Mouse (Mus musculus) thymus, adult 2 months (tissue): ENCODE results near the gene Gm867. TPM values are rescaled to one million over a fixed set of nuclear protein-coding genes. Genes with fewer than 3 reads are reported as not detected.

Source experiments
- DNase-seq: peaks from one replicate; pipeline ENCODE4 v3.0.0; 2021
- H3K27ac ChIP-seq: fragments of 200-500 bp; 2 replicates; pipeline ENCODE4 v1.5.1; 2012; ENCODE audit warnings: low read length, control low read depth; ENCODE audit not compliant: control insufficient read depth, insufficient read depth
- H3K27me3 ChIP-seq: fragments of 200-500 bp; 2 replicates; pipeline ENCODE4 v1.6.1; 2012; ENCODE audit warnings: mild to moderate bottlenecking, low read length, moderate library complexity, mixed read lengths; ENCODE audit not compliant: control insufficient read depth, insufficient read depth
- H3K36me3 ChIP-seq: fragments of 200-500 bp; 2 replicates; pipeline ENCODE4 v1.6.1; 2012; ENCODE audit warnings: mild to moderate bottlenecking, low read length, moderate library complexity; ENCODE audit not compliant: control insufficient read depth, insufficient read depth
- H3K4me1 ChIP-seq: fragments of 200-500 bp; replicated peaks from 2 replicates; pipeline ENCODE4 v1.6.1; 2012; ENCODE audit warnings: low read length; ENCODE audit not compliant: control insufficient read depth, insufficient read depth
- H3K4me3 ChIP-seq: fragments of 200-500 bp; 2 replicates; pipeline ENCODE4 v1.5.1; 2012; ENCODE audit warnings: mild to moderate bottlenecking, low read length, control low read depth, moderate library complexity; ENCODE audit not compliant: control insufficient read depth, insufficient read depth
- CTCF ChIP-seq: fragments of 200-500 bp; IDR thresholded peaks from 2 replicates; pipeline ENCODE4 v1.5.1; 2012; ENCODE audit warnings: mild to moderate bottlenecking, control low read depth, low read length, moderate library complexity, borderline replicate concordance; ENCODE audit not compliant: control insufficient read depth, poor library complexity, insufficient read depth; ENCODE audit errors: extremely low read depth
- POLR2A ChIP-seq: fragments of 200-500 bp; IDR thresholded peaks from 2 replicates; pipeline ENCODE4 v1.6.1; 2012; ENCODE audit warnings: mild to moderate bottlenecking, low read length, control low read depth, moderate library complexity; ENCODE audit not compliant: control insufficient read depth, poor library complexity, insufficient read depth; ENCODE audit errors: extremely low read depth
- WGBS: fragments of 180-500 bp; shearing (Covaris S2); methylation state at CpG from one replicate; pipeline ENCODE4 v1.1.7; 2018; 5-methylcytosine and 5-hydroxymethylcytosine counted together
- polyA plus RNA-seq: library from polyadenylated mRNA; depleted of rRNA; stranded (reverse); fragments of >200 nt; gene quantifications from 2 replicates; pipeline ENCODE4 v1.2.3, GENCODE M21; 2012

Gm867 gene
- polyA plus RNA-seq, 1 experiment: 0.42 TPM

GRCm38 (mm10) chr10:75898039-75898564 lies 42.4 kb downstream of the Gm867 start:
- DNase-seq: no peak
- H3K4me3 ChIP-seq: no peak overlapping the region
- no peak for TF ChIP-seq CTCF
- H3K4me1 ChIP-seq: peaks cover 11% of the 10 kb centered on the region
- H3K27ac ChIP-seq: no peak overlapping the region
- peaks cover 21% of the 10 kb centered on the region for H3K36me3 ChIP-seq
- WGBS: 94% methylated on average over 6 of the region's 6 CpGs
- no peaks in the 10 kb centered on the region for H3K27me3 ChIP-seq

- Histone ChIP-seq H3K27me3 (no peaks in the 10 kb centered on the region), H3K4me3 (no peak overlapping the region), H3K27ac (no peak overlapping the region), H3K36me3 (peaks cover 15% of the 10 kb centered on the region), H3K4me1 (peaks cover 13% of the 10 kb centered on the region)
- TF ChIP-seq CTCF (peak; percentile 54; the same call in 1 of the 2 replicates), POLR2A (no peak)
- 66% methylated on average over 6 of the region's 6 CpGs for WGBS
- peak; percentile 43 for DNase-seq
Observed at GRCm38 (mm10) chr10:75897373-75897772, 43.1 kb downstream of the Gm867 start.

DNA sequence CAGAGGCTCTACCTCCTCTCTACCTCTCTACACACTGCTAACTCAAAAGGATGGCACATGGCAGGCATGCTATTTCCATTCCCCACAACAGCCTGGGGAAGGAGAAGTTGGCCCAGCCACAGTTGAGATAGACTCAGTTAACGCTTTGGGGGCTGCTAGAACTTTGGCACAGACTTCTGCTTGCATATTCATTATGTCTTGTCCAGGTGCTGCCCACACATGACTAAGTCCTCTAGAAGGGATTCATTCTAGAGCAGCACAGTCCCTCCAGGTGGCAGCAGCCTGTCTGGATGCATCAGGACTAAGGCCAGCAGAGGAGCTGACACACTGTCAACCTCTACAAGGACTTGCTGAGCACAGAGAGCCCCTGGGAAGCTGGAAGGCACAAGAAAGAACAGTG lies 44.3 kb downstream of the Gm867 start:
- H3K4me3 ChIP-seq: no peak overlapping the region
- H3K4me1 ChIP-seq: peaks cover 13% of the 10 kb centered on the region
- TF ChIP-seq CTCF: no peak
- no peak for TF ChIP-seq POLR2A
- WGBS: 97% methylated on average over 1 of the region's 1 CpGs
- peaks cover 15% of the 10 kb centered on the region for H3K36me3 ChIP-seq
- H3K27me3 ChIP-seq: no peaks in the 10 kb centered on the region
- no peak overlapping the region for H3K27ac ChIP-seq
- no peak for DNase-seq

GRCm38 (mm10) chr10:75895730-75896129 lies 44.7 kb downstream of the Gm867 start:
- DNase-seq: no peak
- no peak overlapping the region for H3K27ac ChIP-seq
- H3K36me3 ChIP-seq: peaks cover 15% of the 10 kb centered on the region
- WGBS: 97% methylated on average over 5 of the region's 5 CpGs
- H3K4me1 ChIP-seq: peaks cover 13% of the 10 kb centered on the region
- no peak overlapping the region for H3K4me3 ChIP-seq
- H3K27me3 ChIP-seq: no peaks in the 10 kb centered on the region
- TF ChIP-seq POLR2A (no peak), CTCF (no peak)

DNA sequence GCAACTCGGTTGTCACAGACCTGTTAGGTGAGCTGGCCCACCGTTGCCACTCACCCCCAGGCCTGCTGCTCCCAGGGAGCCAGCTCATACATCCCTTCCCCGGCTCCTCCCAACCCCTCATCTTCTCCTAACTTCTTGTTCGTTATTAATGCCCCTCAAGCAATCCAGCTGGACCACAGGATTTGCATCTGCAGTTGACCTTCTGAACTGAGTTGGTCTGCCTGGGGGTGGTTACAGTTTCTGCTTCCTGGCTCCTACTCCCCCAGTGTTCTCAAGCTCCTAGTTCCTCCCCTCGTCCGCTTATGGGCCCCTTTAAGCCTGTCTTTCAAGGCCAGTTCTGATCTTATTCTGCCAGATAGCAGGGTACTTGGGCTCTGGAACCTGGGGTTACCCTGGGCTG lies 45.9 kb downstream of the Gm867 start:
- H3K27ac ChIP-seq: no peak overlapping the region
- H3K4me1 ChIP-seq: peaks cover 13% of the 10 kb centered on the region
- 90% methylated on average over 6 of the region's 6 CpGs for WGBS
- H3K27me3 ChIP-seq: no peaks in the 10 kb centered on the region
- TF ChIP-seq POLR2A (no peak), CTCF (no peak)
- no peak for DNase-seq
- H3K4me3 ChIP-seq: no peak overlapping the region
- H3K36me3 ChIP-seq: peaks cover 15% of the 10 kb centered on the region

- peak within 1 kb of the TSS; percentile 42 for H3K4me3 ChIP-seq
- H3K36me3 ChIP-seq: peaks cover 15% of the 10 kb centered on the region
- 3% methylated on average over 51 of the region's 51 CpGs for WGBS
- TF ChIP-seq POLR2A (no peak), CTCF (no peak)
- no peaks in the 10 kb centered on the region for H3K27me3 ChIP-seq
- peaks cover 13% of the 10 kb centered on the region for H3K4me1 ChIP-seq
- DNase-seq: peak; percentile 97
- no peak within 1 kb of the TSS for H3K27ac ChIP-seq
Observed at GRCm38 (mm10) chr10:75893089-75893750, 47.3 kb downstream of the Gm867 start, which contains the start of gene Derl3. Gene Derl3, plus strand, starts transcription at chr10:75893413.
